Mouse (Mus musculus) hindlimb bud, embryonic 11.5 days (tissue): ENCODE measurements around the gene Ctcfl.

ENCODE experiments used
- DNase-seq: peaks from one replicate; pipeline ENCODE4 v3.0.0-alpha.2; 2012; ENCODE audit warnings: low read depth, low spot score; ENCODE audit errors: extremely low spot score

Ctcfl gene

GRCm38 (mm10) chr2:173049817-173050216 lies 69.5 kb downstream of the Ctcfl start:
- no peak for DNase-seq

- DNase-seq, result no peak
Measured at GRCm38 (mm10) chr2:173049231-173049630, 70.1 kb downstream of the Ctcfl start.

- no peak for DNase-seq
Measured at GRCm38 (mm10) chr2:173048041-173048745, 71.1 kb downstream of the Ctcfl start.

- DNase-seq, result no peak
Measured at GRCm38 (mm10) chr2:173047471-173047870, 71.9 kb downstream of the Ctcfl start.

- DNase-seq, result no peak
Measured at GRCm38 (mm10) chr2:173046582-173047297, 72.6 kb downstream of the Ctcfl start.

GRCm38 (mm10) chr2:173044198-173044970 lies 74.9 kb downstream of the Ctcfl start:
- DNase-seq, result no peak
